Mouse (Mus musculus) lung, adult 2 months (tissue): ENCODE measurements around the gene Cnih3.

ENCODE experiments used
- CTCF ChIP-seq: fragments of 200-500 bp; IDR thresholded peaks from 2 replicates; pipeline ENCODE4 v1.5.1; 2011; ENCODE audit warnings: mild to moderate bottlenecking, low read length, control low read depth; ENCODE audit not compliant: insufficient read depth
- POLR2A ChIP-seq: fragments of 200-500 bp; IDR thresholded peaks from 2 replicates; pipeline ENCODE4 v1.6.1; 2011; ENCODE audit warnings: low read depth, mild to moderate bottlenecking, control low read depth, low read length, borderline replicate concordance; ENCODE audit errors: extremely low read depth

DNA sequence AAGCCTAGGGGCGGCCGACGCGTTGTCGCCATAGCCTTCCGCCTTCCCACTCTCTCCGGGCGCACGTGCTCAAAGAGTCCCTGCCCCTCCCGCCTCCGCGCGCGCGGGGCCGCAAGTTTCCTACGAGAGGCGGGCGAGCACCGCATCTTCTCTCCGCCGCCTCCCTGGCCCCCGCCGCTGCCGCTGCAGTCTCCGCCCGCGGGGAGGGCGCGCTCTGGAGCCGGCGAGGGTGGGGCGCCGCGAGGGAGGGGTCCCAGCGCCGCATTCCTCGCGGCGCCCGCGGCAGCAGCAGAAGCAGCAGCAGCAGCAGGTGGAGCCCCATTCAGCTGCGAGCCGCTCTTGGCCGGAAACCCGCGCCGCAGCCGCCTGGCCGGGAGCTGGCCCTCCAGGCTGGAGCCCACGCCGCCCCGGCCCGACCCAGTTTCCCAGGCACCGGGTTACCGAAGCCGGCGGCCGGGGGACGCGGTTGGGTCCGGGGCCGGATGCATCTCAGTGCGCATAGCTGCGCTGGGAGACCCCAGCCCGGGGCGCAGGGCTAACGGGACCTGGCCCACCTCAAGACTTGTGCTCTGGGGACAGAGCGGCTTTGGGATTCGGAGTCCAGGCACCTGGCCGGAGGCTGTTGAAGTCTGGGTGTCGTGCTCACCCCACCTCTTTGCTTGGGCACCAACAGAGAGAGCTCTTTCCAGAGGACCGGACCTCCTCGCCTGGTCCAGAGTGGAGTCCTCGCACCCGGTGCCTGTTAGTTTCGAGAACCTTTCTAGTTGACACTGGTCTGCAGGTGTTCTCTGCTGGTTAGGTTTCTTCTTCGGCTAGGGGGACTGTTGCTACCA lies at the start of gene Cnih3:
- TF ChIP-seq CTCF (no peak), POLR2A (no peak)
